Mouse (Mus musculus) forelimb bud, embryonic 11.5 days (tissue): ENCODE results near the gene Cacng5.

Source experiments
- DNase-seq: peaks from one replicate; pipeline ENCODE4 v3.0.0-alpha.2; 2012; ENCODE audit warnings: low read depth, low spot score

Cacng5 gene

GRCm38 (mm10) chr11:107887342-107887741, 27.5 kb downstream of the Cacng5 start:
- no peak for DNase-seq

GRCm38 (mm10) chr11:107876840-107877239, 38.0 kb downstream of the Cacng5 start:
- no peak for DNase-seq

GRCm38 (mm10) chr11:107875861-107876494, 38.9 kb downstream of the Cacng5 start:
- no peak for DNase-seq

- no peak for DNase-seq
Measured at GRCm38 (mm10) chr11:107872743-107873142, 42.1 kb downstream of the Cacng5 start.

GRCm38 (mm10) chr11:107867509-107867908, 47.3 kb downstream of the Cacng5 start:
- no peak for DNase-seq

- peak; percentile 61 for DNase-seq
Measured at GRCm38 (mm10) chr11:107865128-107865527, 49.7 kb downstream of the Cacng5 start.

GRCm38 (mm10) chr11:107864024-107864423, 50.8 kb downstream of the Cacng5 start:
- DNase-seq: peak; percentile 63

- DNase-seq: no peak
Measured at GRCm38 (mm10) chr11:107861738-107862137, 53.1 kb downstream of the Cacng5 start.

GRCm38 (mm10) chr11:107859871-107860270, 55.0 kb downstream of the Cacng5 start:
- DNase-seq: no peak

- peak; percentile 74 for DNase-seq
Measured at GRCm38 (mm10) chr11:107859288-107859687, 55.6 kb downstream of the Cacng5 start.

- DNase-seq: peak; percentile 25
Measured at GRCm38 (mm10) chr11:107853088-107853487, 61.8 kb downstream of the Cacng5 start.

GRCm38 (mm10) chr11:107849621-107850020, 65.2 kb downstream of the Cacng5 start:
- no peak for DNase-seq

- DNase-seq: no peak
Measured at GRCm38 (mm10) chr11:107844175-107844574, 70.7 kb downstream of the Cacng5 start.

GRCm38 (mm10) chr11:107833351-107834040, 81.4 kb downstream of the Cacng5 start:
- no peak for DNase-seq
